Mouse (Mus musculus): ENCODE results near the gene Lhfpl2. TPM values are rescaled to one million over a fixed set of nuclear protein-coding genes. Genes with fewer than 3 reads are reported as not detected.

Gene Lhfpl2
- polyA plus RNA-seq, 1 experiment from 2014 or later: 81.8 TPM

GRCm38 (mm10) chr13:94098369-94099084, 40.9 kb downstream of the Lhfpl2 start:
- ATAC-seq (ENCODE audit: low read depth): no peak
- 59% methylated on average over 16 of the region's 16 CpGs for WGBS
- H3K9ac ChIP-seq (ENCODE audit: low read depth, low read length): no peak overlapping the region
- H3K4me1 ChIP-seq (ENCODE audit: control insufficient read depth, insufficient read depth, low read length): peaks cover 20% of the 10 kb centered on the region; the same call in 1 of the 2 replicates
- no peak overlapping the region for H3K4me3 ChIP-seq (ENCODE audit: low read depth, low read length)
- H3K9me3 ChIP-seq (ENCODE audit: control insufficient read depth, low read length): no peaks in the 10 kb centered on the region
- H3K27ac ChIP-seq (replicated peaks; ENCODE audit: low read depth, low read length): no peak overlapping the region
- H3K4me2 ChIP-seq (ENCODE audit: low read depth, low read length): no peak overlapping the region
- no peaks in the 10 kb centered on the region for H3K36me3 ChIP-seq (ENCODE audit: control insufficient read depth, insufficient read depth, low read length)
- no peak for DNase-seq (ENCODE audit: low spot score)
- no peaks in the 10 kb centered on the region for H3K27me3 ChIP-seq (replicated peaks; ENCODE audit: control insufficient read depth, insufficient read depth, low read length)

- 88% methylated on average over 10 of the region's 10 CpGs for WGBS
- H3K4me1 ChIP-seq (ENCODE audit: control insufficient read depth, insufficient read depth, low read length): peaks cover 24% of the 10 kb centered on the region; the same call in 1 of the 2 replicates
- ATAC-seq (ENCODE audit: low read depth): no peak
Measured at GRCm38 (mm10) chr13:94099087-94099486, 41.5 kb downstream of the Lhfpl2 start.

GRCm38 (mm10) chr13:94100361-94100760, 42.8 kb downstream of the Lhfpl2 start:
- no peaks in the 10 kb centered on the region for H3K9me3 ChIP-seq (ENCODE audit: control insufficient read depth, low read length)
- DNase-seq (ENCODE audit: low spot score) (no peak), ATAC-seq (ENCODE audit: low read depth) (no peak)
- H3K4me2 ChIP-seq (ENCODE audit: low read depth, low read length): no peak overlapping the region
- no peaks in the 10 kb centered on the region for H3K27me3 ChIP-seq (replicated peaks; ENCODE audit: control insufficient read depth, insufficient read depth, low read length)
- no peaks in the 10 kb centered on the region for H3K36me3 ChIP-seq (ENCODE audit: control insufficient read depth, insufficient read depth, low read length)
- 61% methylated on average over 3 of the region's 3 CpGs for WGBS
- H3K4me1 ChIP-seq (ENCODE audit: control insufficient read depth, insufficient read depth, low read length): peaks cover 37% of the 10 kb centered on the region
- no peak overlapping the region for H3K4me3 ChIP-seq (ENCODE audit: low read depth, low read length)
- H3K9ac ChIP-seq (ENCODE audit: low read depth, low read length): no peak overlapping the region
- H3K27ac ChIP-seq (replicated peaks; ENCODE audit: low read depth, low read length): no peak overlapping the region

More at GRCm38 (mm10) chr13:94099087-94099486, 41.5 kb downstream of the Lhfpl2 start:
- no peaks in the 10 kb centered on the region for H3K27me3 ChIP-seq (replicated peaks; ENCODE audit: control insufficient read depth, insufficient read depth, low read length)
- no peak overlapping the region for H3K9ac ChIP-seq (ENCODE audit: low read depth, low read length)
- no peak overlapping the region for H3K4me2 ChIP-seq (ENCODE audit: low read depth, low read length)
- H3K27ac ChIP-seq (replicated peaks; ENCODE audit: low read depth, low read length): no peak overlapping the region
- no peak for DNase-seq (ENCODE audit: low spot score)
- no peak overlapping the region for H3K4me3 ChIP-seq (ENCODE audit: low read depth, low read length)
- no peaks in the 10 kb centered on the region for H3K36me3 ChIP-seq (ENCODE audit: control insufficient read depth, insufficient read depth, low read length)
- H3K9me3 ChIP-seq (ENCODE audit: control insufficient read depth, low read length): no peaks in the 10 kb centered on the region

GRCm38 (mm10) chr13:94101020-94101571, 43.5 kb downstream of the Lhfpl2 start:
- DNase-seq (ENCODE audit: low spot score): no peak
- H3K27ac ChIP-seq (replicated peaks; ENCODE audit: low read depth, low read length): no peak overlapping the region
- no peaks in the 10 kb centered on the region for H3K36me3 ChIP-seq (ENCODE audit: control insufficient read depth, insufficient read depth, low read length)
- H3K4me2 ChIP-seq (ENCODE audit: low read depth, low read length): no peak overlapping the region
- 85% methylated on average over 10 of the region's 10 CpGs for WGBS
- no peak overlapping the region for H3K4me3 ChIP-seq (ENCODE audit: low read depth, low read length)
- ATAC-seq (ENCODE audit: low read depth): no peak
- no peak overlapping the region for H3K9ac ChIP-seq (ENCODE audit: low read depth, low read length)
- H3K27me3 ChIP-seq (replicated peaks; ENCODE audit: control insufficient read depth, insufficient read depth, low read length): no peaks in the 10 kb centered on the region
- H3K4me1 ChIP-seq (ENCODE audit: control insufficient read depth, insufficient read depth, low read length): peaks cover 45% of the 10 kb centered on the region
- H3K9me3 ChIP-seq (ENCODE audit: control insufficient read depth, low read length): no peaks in the 10 kb centered on the region

GRCm38 (mm10) chr13:94104866-94105475, 47.4 kb downstream of the Lhfpl2 start:
- peak overlapping the region; percentile 16; the same call in 1 of the 2 replicates for H3K27ac ChIP-seq (replicated peaks; ENCODE audit: low read depth, low read length)
- no peak overlapping the region for H3K4me2 ChIP-seq (ENCODE audit: low read depth, low read length)
- WGBS: 43% methylated on average over 8 of the region's 8 CpGs
- H3K9ac ChIP-seq (ENCODE audit: low read depth, low read length): no peak overlapping the region
- no peak overlapping the region for H3K4me3 ChIP-seq (ENCODE audit: low read depth, low read length)
- H3K4me1 ChIP-seq (ENCODE audit: control insufficient read depth, insufficient read depth, low read length): peaks cover 31% of the 10 kb centered on the region
- DNase-seq (ENCODE audit: low spot score): peak; percentile 85
- 0 out of 2 replicates have a peak, but pooled peaks have one; percentile 17 for ATAC-seq (ENCODE audit: low read depth)
- H3K27me3 ChIP-seq (replicated peaks; ENCODE audit: control insufficient read depth, insufficient read depth, low read length): no peaks in the 10 kb centered on the region
- H3K9me3 ChIP-seq (ENCODE audit: control insufficient read depth, low read length): no peaks in the 10 kb centered on the region
- no peaks in the 10 kb centered on the region for H3K36me3 ChIP-seq (ENCODE audit: control insufficient read depth, insufficient read depth, low read length)

GRCm38 (mm10) chr13:94106431-94106830, 48.8 kb downstream of the Lhfpl2 start:
- Histone ChIP-seq H3K4me2 (ENCODE audit: low read depth, low read length) (no peak overlapping the region), H3K4me1 (ENCODE audit: control insufficient read depth, insufficient read depth, low read length) (peaks cover 27% of the 10 kb centered on the region), H3K27ac (replicated peaks; ENCODE audit: low read depth, low read length) (no peak overlapping the region), H3K36me3 (ENCODE audit: control insufficient read depth, insufficient read depth, low read length) (0 out of 2 replicates have a peak, but pooled peaks cover under 1% of the 10 kb centered on the region), H3K4me3 (ENCODE audit: low read depth, low read length) (no peak overlapping the region), H3K27me3 (replicated peaks; ENCODE audit: control insufficient read depth, insufficient read depth, low read length) (no peaks in the 10 kb centered on the region), H3K9ac (ENCODE audit: low read depth, low read length) (no peak overlapping the region), H3K9me3 (ENCODE audit: control insufficient read depth, low read length) (no peaks in the 10 kb centered on the region)
- no peak for DNase-seq (ENCODE audit: low spot score)
- WGBS: 59% methylated on average over 8 of the region's 8 CpGs
- no peak for ATAC-seq (ENCODE audit: low read depth)

GRCm38 (mm10) chr13:94106983-94107382, 49.4 kb downstream of the Lhfpl2 start:
- Histone ChIP-seq H3K27me3 (replicated peaks; ENCODE audit: control insufficient read depth, insufficient read depth, low read length) (no peaks in the 10 kb centered on the region), H3K4me1 (ENCODE audit: control insufficient read depth, insufficient read depth, low read length) (peaks cover 27% of the 10 kb centered on the region), H3K9me3 (ENCODE audit: control insufficient read depth, low read length) (no peaks in the 10 kb centered on the region), H3K9ac (ENCODE audit: low read depth, low read length) (no peak overlapping the region), H3K27ac (replicated peaks; ENCODE audit: low read depth, low read length) (no peak overlapping the region), H3K4me3 (ENCODE audit: low read depth, low read length) (no peak overlapping the region), H3K4me2 (ENCODE audit: low read depth, low read length) (no peak overlapping the region), H3K36me3 (ENCODE audit: control insufficient read depth, insufficient read depth, low read length) (0 out of 2 replicates have a peak, but pooled peaks cover 6% of the 10 kb centered on the region)
- 63% methylated on average over 7 of the region's 7 CpGs for WGBS
- ATAC-seq (ENCODE audit: low read depth): no peak
- DNase-seq (ENCODE audit: low spot score): peak; percentile 71

- Histone ChIP-seq H3K9ac (ENCODE audit: low read depth, low read length) (no peak overlapping the region), H3K4me1 (ENCODE audit: control insufficient read depth, insufficient read depth, low read length) (peaks cover 23% of the 10 kb centered on the region), H3K27ac (replicated peaks; ENCODE audit: low read depth, low read length) (0 out of 2 replicates have a peak overlapping the region, but pooled peaks have one; percentile 49), H3K9me3 (ENCODE audit: control insufficient read depth, low read length) (0 out of 2 replicates have a peak, but pooled peaks cover 2% of the 10 kb centered on the region), H3K36me3 (ENCODE audit: control insufficient read depth, insufficient read depth, low read length) (0 out of 2 replicates have a peak, but pooled peaks cover 6% of the 10 kb centered on the region), H3K27me3 (replicated peaks; ENCODE audit: control insufficient read depth, insufficient read depth, low read length) (no peaks in the 10 kb centered on the region), H3K4me2 (ENCODE audit: low read depth, low read length) (no peak overlapping the region), H3K4me3 (ENCODE audit: low read depth, low read length) (no peak overlapping the region)
- DNase-seq (ENCODE audit: low spot score): no peak
- no peak for ATAC-seq (ENCODE audit: low read depth)
- 71% methylated on average over 8 of the region's 8 CpGs for WGBS
Measured at GRCm38 (mm10) chr13:94110556-94110955, 53.0 kb downstream of the Lhfpl2 start.
